Mouse (Mus musculus) T-helper 17 cell (primary cell): ENCODE data around the gene Mea1.

Experiments
- in situ Hi-C, 2 experiments: fragments of 300-600 bp; cut with MboI, MseI; formaldehyde crosslinking; loops; 1 replicate in 1 of 2; 2 replicates in 1 of 2; pipeline ENCODE4 v1.15.1; 2025; ENCODE audit warnings: high pct_unique_total_duplicates in 2 of 2

The Mea1 gene

DNA sequence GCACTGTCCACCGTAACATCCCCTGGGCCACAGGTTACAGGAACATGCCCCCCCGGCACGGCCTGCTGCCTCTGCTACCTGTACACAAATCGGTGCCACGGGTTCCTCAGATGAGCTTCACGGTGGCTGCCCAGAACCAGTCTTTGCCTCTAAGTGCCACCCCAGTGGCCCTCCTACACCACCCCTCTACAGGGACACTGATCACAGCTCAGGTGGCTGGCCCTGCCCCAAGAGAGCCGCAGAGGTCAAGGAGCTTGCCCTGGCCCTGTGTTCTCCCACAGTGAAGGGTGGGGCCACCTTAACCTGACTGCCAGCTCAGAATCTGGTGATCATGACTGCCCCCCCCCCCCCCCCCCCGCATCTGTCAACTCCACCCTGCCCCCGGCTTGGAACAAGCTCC, at the start of gene Mea1:
Gene Mea1 (plus strand): TSS at position 378 of the 400 bp plus-strand sequence.
- in situ Hi-C loops: no loop called here

GRCm38 (mm10) chr17:46629685-46630441, 48.7 kb upstream of the Mea1 start:
- in situ Hi-C loops: no loop called here

- in situ Hi-C loops: no loop called here
These were observed 41.6 kb upstream of the Mea1 start for GRCm38 (mm10) chr17:46636831-46637523.

- in situ Hi-C loops: no loop called here
These were observed 38.7 kb upstream of the Mea1 start for GRCm38 (mm10) chr17:46639929-46640328.

GRCm38 (mm10) chr17:46642060-46642459, 36.5 kb upstream of the Mea1 start:
- in situ Hi-C loops: no loop called here

DNA sequence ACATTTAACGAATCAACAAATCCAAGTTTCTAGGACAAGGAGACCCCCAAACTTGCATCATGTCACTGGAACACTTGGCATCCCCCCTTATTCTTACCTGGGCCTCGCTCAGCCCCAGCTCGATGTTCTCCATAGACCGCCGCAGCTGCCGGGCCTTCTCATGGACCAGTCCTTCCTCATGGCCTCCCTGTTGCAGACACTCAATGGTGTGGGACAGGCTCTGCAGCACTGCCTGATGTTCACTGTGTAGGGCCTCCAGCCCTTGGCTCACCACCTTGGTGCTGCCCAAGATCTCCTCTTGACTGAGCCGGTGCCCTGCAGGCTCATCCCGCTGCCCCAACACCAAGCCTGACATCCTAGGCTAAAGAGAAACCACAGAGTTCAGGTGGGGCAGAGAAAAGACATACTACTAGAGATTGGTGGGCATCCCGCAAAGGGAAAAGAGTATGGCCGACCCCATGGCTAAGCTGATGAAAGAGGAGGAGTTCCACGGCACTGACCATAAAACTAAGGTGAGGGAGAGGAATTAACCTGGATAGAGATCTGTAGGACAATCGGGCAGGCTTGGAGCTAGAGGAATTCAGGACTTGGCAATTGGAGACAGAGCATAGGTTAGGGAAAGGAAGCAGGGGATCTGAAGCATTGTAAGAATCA, 34.3 kb upstream of the Mea1 start:
- in situ Hi-C loops: no loop called here

GRCm38 (mm10) chr17:46644916-46645475, 33.6 kb upstream of the Mea1 start:
- in situ Hi-C loops: no loop called here

- in situ Hi-C loops: no loop called here
These were observed 32.9 kb upstream of the Mea1 start, which contains the start of the genes Klc4 and Mrpl2 for GRCm38 (mm10) chr17:46645561-46646321. Gene Klc4, minus strand, starts transcription at chr17:46646022. Gene Mrpl2, plus strand, starts transcription at chr17:46646229.

- in situ Hi-C loops: no loop called here
These were observed 32.3 kb upstream of the Mea1 start for GRCm38 (mm10) chr17:46646322-46646662.

DNA sequence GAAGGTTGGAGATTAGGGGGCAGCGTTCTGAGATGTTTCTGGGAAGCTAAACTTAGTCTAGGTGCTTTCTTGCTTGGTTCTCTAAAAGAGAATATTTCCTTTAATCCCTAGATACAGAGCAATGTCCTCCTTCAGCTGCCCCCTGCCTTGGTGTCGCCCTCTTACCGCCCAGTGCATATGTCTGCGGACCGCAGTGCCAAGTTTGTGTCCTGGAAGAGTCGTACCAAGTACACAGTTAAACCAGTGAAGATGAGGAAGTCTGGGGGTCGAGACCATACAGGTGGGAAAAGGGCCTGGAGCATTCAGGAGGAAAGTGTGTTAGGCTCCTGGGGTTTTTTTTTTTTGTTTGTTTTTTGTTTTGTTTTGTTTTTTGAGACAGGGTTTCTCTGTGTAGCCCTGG, 31.3 kb upstream of the Mea1 start:
- in situ Hi-C loops: no loop called here

- in situ Hi-C loops: no loop called here
These were observed 30.2 kb upstream of the Mea1 start for GRCm38 (mm10) chr17:46648436-46648835.

- in situ Hi-C loops: loop anchor here in 1 of 2 experiments (10.0 kb wide), 1 partner anchor 845 kb away; no protein-coding TSS in a partner anchor
These were observed 28.8 kb upstream of the Mea1 start for GRCm38 (mm10) chr17:46649811-46650210.

DNA sequence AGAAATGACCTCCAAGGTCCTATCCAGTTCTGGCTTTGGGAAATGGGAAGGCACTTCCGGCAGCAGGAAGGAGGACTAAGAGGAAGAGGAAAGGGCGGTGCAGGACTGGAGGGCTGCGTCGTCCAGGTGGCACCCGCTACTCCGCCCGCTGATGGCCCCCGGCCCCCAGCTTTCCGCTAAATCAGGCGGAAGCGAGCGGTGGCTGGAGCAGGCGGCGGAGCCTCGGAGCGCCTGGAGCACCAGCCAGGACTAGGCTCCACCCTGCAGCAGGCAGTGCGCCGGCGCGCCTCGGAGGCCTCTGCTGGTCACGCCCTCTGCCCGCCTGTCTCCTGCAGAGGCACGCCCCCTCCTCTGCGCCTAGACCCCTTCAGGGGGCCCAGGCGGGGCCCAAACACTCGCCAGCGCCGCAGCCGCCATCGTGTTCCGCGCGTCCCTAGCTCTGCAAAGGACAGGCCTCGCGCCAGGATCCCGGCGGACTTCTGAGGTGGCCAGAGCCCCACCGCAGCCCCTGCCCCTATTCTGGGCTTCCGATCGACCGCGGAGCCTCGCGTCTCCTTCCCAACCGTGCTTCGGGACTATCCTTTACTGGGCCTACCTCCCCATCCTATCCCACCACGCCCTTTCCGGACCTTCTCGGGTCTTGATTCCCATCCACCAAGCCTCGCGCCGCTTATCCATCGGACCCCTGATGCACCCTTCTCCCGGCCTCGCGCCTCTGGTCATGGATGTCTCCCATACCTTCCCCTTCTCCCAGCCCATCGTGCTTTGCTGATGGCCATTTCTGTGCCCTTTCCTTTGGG, 28.2 kb upstream of the Mea1 start, which contains the start of gene Cul7:
Gene Cul7 (plus strand): TSS at position 106 of the 800 bp plus-strand sequence.
- in situ Hi-C loops: loop anchor here in 1 of 2 experiments (10.0 kb wide), 1 partner anchor 844 kb away; no protein-coding TSS in a partner anchor

DNA sequence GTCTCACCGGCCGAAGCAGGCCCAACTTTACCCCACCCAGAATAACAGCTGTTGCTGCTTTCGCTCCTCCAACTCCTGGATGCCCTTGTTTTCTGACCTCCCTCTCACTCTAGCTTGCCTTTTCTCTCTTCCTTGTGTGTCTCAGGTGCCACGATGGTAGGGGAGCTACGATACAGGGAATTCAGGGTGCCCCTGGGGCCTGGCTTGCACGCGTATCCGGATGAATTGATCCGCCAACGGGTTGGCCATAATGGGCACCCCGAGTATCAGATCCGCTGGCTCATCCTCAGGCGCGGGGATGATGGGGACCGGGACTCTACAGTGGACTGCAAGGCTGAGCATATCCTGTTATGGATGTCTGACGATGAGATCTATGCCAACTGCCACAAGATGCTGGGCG, 27.3 kb upstream of the Mea1 start:
- in situ Hi-C loops: loop anchor here in 1 of 2 experiments (10.0 kb wide), 1 partner anchor 844 kb away; no protein-coding TSS in a partner anchor

GRCm38 (mm10) chr17:46651755-46652547, 26.6 kb upstream of the Mea1 start:
- in situ Hi-C loops: loop anchor here in 1 of 2 experiments (10.0 kb wide), 1 partner anchor 843 kb away; no protein-coding TSS in a partner anchor

DNA sequence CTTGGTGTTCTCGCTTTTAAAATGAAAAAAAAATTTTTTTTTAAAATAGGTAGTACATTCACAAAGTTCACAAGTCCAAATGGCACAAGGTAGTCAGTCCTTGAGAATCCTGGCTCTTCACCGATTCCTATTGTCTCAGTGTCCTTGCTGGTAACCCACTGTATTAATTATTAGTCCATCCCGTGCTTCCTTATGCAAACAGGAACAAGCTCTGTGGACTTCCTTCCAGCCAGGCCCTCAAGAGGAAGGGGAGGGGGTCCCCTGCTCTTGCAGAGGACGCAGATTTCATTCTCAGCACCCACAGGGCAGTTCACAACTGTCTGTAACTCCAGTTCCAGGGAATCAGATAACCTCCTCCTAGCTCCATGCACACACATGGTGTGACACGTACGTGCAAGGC, 22.5 kb upstream of the Mea1 start:
- in situ Hi-C loops: loop anchor here in 1 of 2 experiments (10.0 kb wide), 1 partner anchor 839 kb away; no protein-coding TSS in a partner anchor

- in situ Hi-C loops: loop anchor here in 1 of 2 experiments (10.0 kb wide), 1 partner anchor 63 kb away; the partner anchor contains the start of gene Gnmt
These were observed 17.2 kb upstream of the Mea1 start for GRCm38 (mm10) chr17:46661351-46661750.

GRCm38 (mm10) chr17:46661981-46662380, 16.6 kb upstream of the Mea1 start:
- in situ Hi-C loops: loop anchor here in 1 of 2 experiments (10.0 kb wide), 1 partner anchor 63 kb away; the partner anchor contains the start of gene Gnmt

- in situ Hi-C loops: loop anchor here in 1 of 2 experiments (10.0 kb wide), 1 partner anchor 62 kb away; the partner anchor contains the start of gene Gnmt
These were observed 15.9 kb upstream of the Mea1 start for GRCm38 (mm10) chr17:46662730-46663129.
